Mouse (Mus musculus): ENCODE data around the gene Plp2. TPM values are rescaled to one million over a fixed set of nuclear protein-coding genes. Genes with fewer than 3 reads are reported as not detected.

Plp2 gene
- polyA plus RNA-seq, 1 experiment from 2014 or later = 50.5 TPM

- Histone ChIP-seq H3K4me1 (0 out of 2 replicates have a peak, but pooled peaks cover 10% of the 10 kb centered on the region), H3K9me3 (replicated peaks) (no peaks in the 10 kb centered on the region), H3K27me3 (no peaks in the 10 kb centered on the region), H3K4me2 (peak overlapping the region; percentile 53; the same call in 1 of the 2 replicates), H3K4me3 (no peak overlapping the region), H3K36me3 (ENCODE audit: poor library complexity, severe bottlenecking) (no peaks in the 10 kb centered on the region), H3K9ac (no peak overlapping the region), H3K27ac (no peak overlapping the region)
- 0 out of 2 replicates have a peak, but pooled peaks have one; percentile 16 for ATAC-seq
- WGBS = 55% methylated on average over 11 of the region's 11 CpGs
Measured at GRCm38 (mm10) chrX:7658785-7659589, 12.2 kb downstream of the Plp2 start.

- Histone ChIP-seq H3K27me3 (no peaks in the 10 kb centered on the region), H3K9me3 (replicated peaks) (no peaks in the 10 kb centered on the region), H3K4me1 (0 out of 2 replicates have a peak, but pooled peaks cover 10% of the 10 kb centered on the region), H3K9ac (no peak overlapping the region), H3K4me3 (no peak overlapping the region), H3K36me3 (ENCODE audit: poor library complexity, severe bottlenecking) (no peaks in the 10 kb centered on the region), H3K27ac (no peak overlapping the region), H3K4me2 (peak overlapping the region; percentile 53)
- 0 out of 2 replicates have a peak, but pooled peaks have one; percentile 13 for ATAC-seq
- 19% methylated on average over 9 of the region's 15 CpGs for WGBS
Measured at GRCm38 (mm10) chrX:7658031-7658784, 13.0 kb downstream of the Plp2 start.

DNA sequence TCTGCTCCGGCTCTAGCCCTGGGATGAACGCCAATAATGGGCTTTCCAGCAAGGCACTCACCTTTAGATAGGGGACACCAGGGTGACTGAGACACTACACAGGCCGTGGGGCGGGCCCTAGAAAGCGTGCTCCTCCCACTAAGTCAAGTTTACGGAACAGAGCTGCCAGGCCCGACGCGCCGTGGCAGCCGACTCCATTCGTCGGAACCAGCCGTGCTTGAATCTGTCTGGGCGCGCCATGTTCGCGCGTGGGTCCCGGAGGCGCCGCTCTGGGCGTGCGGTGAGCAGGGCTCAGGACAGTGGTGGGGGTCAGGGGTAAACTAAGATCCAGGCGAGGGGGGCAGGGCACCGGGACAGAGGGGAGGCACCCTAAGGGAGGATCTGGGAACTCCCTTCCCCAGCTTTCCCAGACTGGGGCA lies 14.0 kb downstream of the Plp2 start, which contains the start of gene Prickle3:
Prickle3 (plus strand) TSS at position 40 of the 419 bp plus-strand sequence.
- Histone ChIP-seq H3K36me3 (ENCODE audit: poor library complexity, severe bottlenecking) (no peaks in the 10 kb centered on the region), H3K9ac (peak within 1 kb of the TSS; percentile 55), H3K27ac (no peak within 1 kb of the TSS), H3K27me3 (no peaks in the 10 kb centered on the region), H3K4me2 (peak within 1 kb of the TSS; percentile 53), H3K9me3 (replicated peaks) (no peaks in the 10 kb centered on the region), H3K4me3 (peak within 1 kb of the TSS; percentile 31), H3K4me1 (0 out of 2 replicates have a peak, but pooled peaks cover 10% of the 10 kb centered on the region)
- 14% methylated on average over 26 of the region's 26 CpGs for WGBS
- no peak for ATAC-seq

DNA sequence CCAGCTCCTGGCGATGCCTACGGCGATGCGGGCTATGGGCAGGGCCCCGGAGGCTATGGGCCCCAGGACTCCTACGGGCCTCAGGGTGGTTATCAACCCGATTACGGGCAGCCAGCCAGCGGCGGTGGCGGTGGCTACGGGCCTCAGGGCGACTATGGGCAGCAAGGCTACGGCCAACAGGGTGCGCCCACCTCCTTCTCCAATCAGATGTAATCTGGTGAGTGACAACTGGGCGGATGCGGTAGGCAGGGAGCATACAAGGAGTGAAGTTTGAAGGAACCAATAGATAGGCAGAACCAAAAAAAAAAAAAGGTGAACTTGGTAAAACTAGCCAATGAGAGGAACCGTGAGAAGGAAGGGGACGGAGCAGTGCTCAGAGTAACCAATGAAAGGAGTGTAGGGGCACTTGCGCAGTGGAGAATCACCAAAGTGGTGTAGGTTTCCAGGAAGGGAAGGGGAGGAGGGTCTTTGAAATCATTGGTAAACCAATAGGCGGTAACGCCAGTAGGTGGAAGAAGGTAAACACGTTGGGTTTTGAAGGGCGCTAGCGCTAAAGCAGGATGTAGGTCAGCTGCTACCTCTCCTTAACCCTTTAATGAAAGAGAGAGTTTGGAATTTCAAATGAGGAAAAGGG lies 22.4 kb downstream of the Plp2 start:
- Histone ChIP-seq H3K9ac (peak overlapping the region; percentile 66), H3K4me3 (peak overlapping the region; percentile 38), H3K27ac (peak overlapping the region; percentile 75), H3K4me1 (no peaks in the 10 kb centered on the region), H3K4me2 (peak overlapping the region; percentile 58), H3K36me3 (ENCODE audit: poor library complexity, severe bottlenecking) (peaks cover 8% of the 10 kb centered on the region; the same call in 1 of the 2 replicates), H3K27me3 (no peaks in the 10 kb centered on the region), H3K9me3 (replicated peaks) (no peaks in the 10 kb centered on the region)
- peak; percentile 98 for ATAC-seq
- 11% methylated on average over 25 of the region's 25 CpGs for WGBS

- H3K27ac ChIP-seq = no peak overlapping the region
- H3K4me3 ChIP-seq = no peak overlapping the region
- no peak overlapping the region for H3K9ac ChIP-seq
- no peaks in the 10 kb centered on the region for H3K9me3 ChIP-seq (replicated peaks)
- ATAC-seq = no peak
- WGBS = 15% methylated on average over 5 of the region's 5 CpGs
- H3K4me1 ChIP-seq = 0 out of 2 replicates have a peak, but pooled peaks cover 5% of the 10 kb centered on the region
- peaks cover 5% of the 10 kb centered on the region; the same call in 1 of the 2 replicates for H3K36me3 ChIP-seq (ENCODE audit: poor library complexity, severe bottlenecking)
- no peak overlapping the region for H3K4me2 ChIP-seq
- no peaks in the 10 kb centered on the region for H3K27me3 ChIP-seq
Measured at GRCm38 (mm10) chrX:7645349-7645748, 25.8 kb downstream of the Plp2 start.

DNA sequence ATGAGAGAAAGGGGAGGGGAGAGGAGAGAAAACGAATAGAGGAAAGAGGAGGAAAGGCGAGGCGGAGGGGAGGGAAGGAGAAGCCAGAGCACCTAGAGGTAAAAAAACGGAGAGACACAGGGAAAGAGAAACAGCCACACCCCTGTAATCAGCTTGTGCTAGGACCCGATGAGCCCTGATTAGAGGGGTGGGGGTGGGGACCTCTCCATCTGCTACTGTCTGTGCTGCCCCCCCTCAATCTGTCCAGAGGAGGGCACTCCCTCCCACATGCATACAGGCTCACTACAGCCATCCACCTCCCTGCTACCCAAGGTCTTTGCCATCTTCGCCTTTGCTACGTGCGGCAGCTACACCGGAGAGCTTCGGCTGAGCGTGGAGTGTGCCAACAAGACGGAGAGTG lies 30.4 kb downstream of the Plp2 start:
- H3K4me2 ChIP-seq = peak overlapping the region; percentile 65
- 53% methylated on average over 12 of the region's 12 CpGs for WGBS
- peak overlapping the region; percentile 34; the same call in 1 of the 2 replicates for H3K9ac ChIP-seq

DNA sequence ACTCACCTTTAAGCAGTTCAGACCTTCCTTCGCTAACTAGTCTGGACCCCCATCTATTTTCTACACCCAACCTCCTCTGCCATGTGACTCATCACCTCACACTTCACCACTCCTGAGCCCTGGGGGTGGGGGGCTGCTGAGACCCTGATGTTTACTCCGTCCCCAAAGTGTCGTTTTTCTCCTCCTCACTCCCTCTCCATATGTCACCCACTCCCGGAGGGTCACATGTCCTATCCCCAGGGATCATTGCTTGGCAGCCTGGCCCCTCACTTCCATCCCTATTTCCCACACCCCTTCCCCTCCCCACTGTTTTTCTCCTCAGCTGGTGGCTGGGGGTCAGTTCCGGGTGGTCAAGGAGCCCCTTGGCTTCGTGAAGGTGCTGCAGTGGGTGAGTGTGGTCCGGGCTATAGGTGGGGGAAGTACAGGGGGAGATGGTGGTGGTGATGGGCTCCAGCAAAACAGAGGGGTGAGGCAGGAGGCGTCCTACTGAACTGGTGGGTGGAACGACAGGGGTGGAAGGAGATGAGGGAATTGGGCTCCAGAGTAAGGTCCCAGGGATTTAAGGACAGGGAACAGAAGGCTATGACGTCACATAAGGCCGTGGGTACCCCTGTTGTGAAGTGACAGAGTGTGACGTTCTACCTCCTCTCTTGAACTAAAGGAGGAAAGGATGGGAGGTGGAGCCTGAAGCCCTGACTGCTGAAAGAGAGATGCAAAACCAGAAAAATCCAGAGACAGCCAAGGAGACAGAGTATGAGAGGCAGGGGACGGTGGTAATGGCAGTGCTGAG lies 31.5 kb downstream of the Plp2 start:
- H3K4me1 ChIP-seq = 0 out of 2 replicates have a peak, but pooled peaks cover 10% of the 10 kb centered on the region
- 30% methylated on average over 13 of the region's 13 CpGs for WGBS
- H3K36me3 ChIP-seq (ENCODE audit: poor library complexity, severe bottlenecking) = peaks cover under 1% of the 10 kb centered on the region; the same call in 1 of the 2 replicates
- H3K27me3 ChIP-seq = no peaks in the 10 kb centered on the region
- H3K9me3 ChIP-seq (replicated peaks) = no peaks in the 10 kb centered on the region
- peak overlapping the region; percentile 65 for H3K4me2 ChIP-seq
- H3K4me3 ChIP-seq = peak overlapping the region; percentile 50
- H3K9ac ChIP-seq = peak overlapping the region; percentile 66
- peak overlapping the region; percentile 73 for H3K27ac ChIP-seq
- ATAC-seq = peak; percentile 46

More for the DNA sequence above, 30.4 kb downstream of the Plp2 start:
- Histone ChIP-seq H3K27me3 (no peaks in the 10 kb centered on the region), H3K9me3 (replicated peaks) (no peaks in the 10 kb centered on the region), H3K4me1 (0 out of 2 replicates have a peak, but pooled peaks cover 10% of the 10 kb centered on the region), H3K4me3 (peak overlapping the region; percentile 20), H3K36me3 (ENCODE audit: poor library complexity, severe bottlenecking) (peaks cover 5% of the 10 kb centered on the region; the same call in 1 of the 2 replicates), H3K27ac (peak overlapping the region; percentile 35; the same call in 1 of the 2 replicates)
- no peak for ATAC-seq

DNA sequence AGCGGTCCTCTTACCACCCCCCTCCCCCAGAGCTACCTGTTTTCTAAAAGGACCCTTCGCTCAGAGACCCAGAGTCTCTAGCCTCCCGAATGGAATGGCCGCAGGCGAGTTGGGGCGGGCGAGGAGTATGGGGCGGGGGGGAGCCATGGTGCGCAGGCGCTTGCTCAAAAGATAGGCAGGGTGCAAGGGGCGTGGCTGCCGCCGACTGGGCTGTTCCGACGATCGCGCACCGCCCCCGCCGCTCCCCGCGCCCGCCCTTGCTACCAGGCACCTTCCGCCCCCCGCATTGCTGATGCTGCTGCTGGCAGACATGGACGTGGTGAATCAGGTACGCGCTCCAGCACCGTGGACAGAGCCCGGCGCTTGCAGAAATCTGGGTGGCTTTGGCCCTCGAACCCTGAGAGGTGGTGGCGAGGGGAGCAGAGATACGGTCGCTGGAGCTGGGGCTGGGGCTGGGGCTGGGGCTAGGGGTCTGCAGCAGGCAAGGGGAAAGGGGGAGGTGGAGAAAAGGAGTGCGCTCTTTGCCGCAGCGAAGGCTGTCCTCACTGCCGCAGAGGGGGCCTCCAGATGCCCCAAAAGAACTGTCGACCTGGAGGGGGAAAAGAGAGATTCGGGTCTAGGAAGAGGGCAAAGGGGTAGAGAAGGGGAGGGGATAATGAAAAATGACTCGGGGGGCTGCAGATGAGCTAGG lies 32.6 kb downstream of the Plp2 start, which contains the start of gene Syp:
Syp (plus strand) TSS at position 71 of the 691 bp plus-strand sequence.
- WGBS = 25% methylated on average over 40 of the region's 42 CpGs
- H3K27ac ChIP-seq = peak within 1 kb of the TSS; percentile 57; the same call in 1 of the 2 replicates
- peak within 1 kb of the TSS; percentile 66 for H3K9ac ChIP-seq
- peak; percentile 87 for ATAC-seq
- H3K4me2 ChIP-seq = peak within 1 kb of the TSS; percentile 65
- H3K27me3 ChIP-seq = no peaks in the 10 kb centered on the region
- 0 out of 2 replicates have a peak, but pooled peaks cover 10% of the 10 kb centered on the region for H3K4me1 ChIP-seq
- H3K36me3 ChIP-seq (ENCODE audit: poor library complexity, severe bottlenecking) = no peaks in the 10 kb centered on the region
- peak within 1 kb of the TSS; percentile 50 for H3K4me3 ChIP-seq
- H3K9me3 ChIP-seq (replicated peaks) = no peaks in the 10 kb centered on the region

DNA sequence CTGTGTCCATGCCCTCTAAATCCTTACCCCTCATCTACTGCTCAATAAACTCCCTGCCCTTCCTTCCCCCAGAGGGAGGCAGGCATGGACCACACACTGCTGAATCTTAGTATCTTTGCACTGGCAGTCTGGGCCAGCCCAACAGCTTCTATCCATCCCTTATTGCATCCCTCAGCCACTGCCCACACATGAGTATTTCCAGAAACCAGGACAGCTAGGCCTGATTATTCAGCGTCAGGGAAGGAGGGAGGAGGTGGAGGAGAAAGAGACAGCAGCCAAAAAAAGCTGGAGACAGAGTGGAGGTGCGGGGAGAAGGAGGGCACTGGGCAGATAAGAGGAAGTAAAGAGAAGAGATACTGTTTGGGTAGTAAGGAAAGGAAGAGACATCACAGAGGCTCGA lies 36.1 kb downstream of the Plp2 start:
- 79% methylated on average over 3 of the region's 3 CpGs for WGBS
- no peak for ATAC-seq
- Histone ChIP-seq H3K4me2 (no peak overlapping the region), H3K4me1 (0 out of 2 replicates have a peak, but pooled peaks cover 4% of the 10 kb centered on the region), H3K9me3 (replicated peaks) (no peaks in the 10 kb centered on the region), H3K27ac (no peak overlapping the region), H3K4me3 (no peak overlapping the region), H3K9ac (no peak overlapping the region), H3K27me3 (no peaks in the 10 kb centered on the region), H3K36me3 (ENCODE audit: poor library complexity, severe bottlenecking) (no peaks in the 10 kb centered on the region)

GRCm38 (mm10) chrX:7632560-7632959 lies 38.6 kb downstream of the Plp2 start:
- Histone ChIP-seq H3K9me3 (replicated peaks) (no peaks in the 10 kb centered on the region), H3K4me3 (no peak overlapping the region), H3K27ac (no peak overlapping the region), H3K27me3 (no peaks in the 10 kb centered on the region), H3K9ac (no peak overlapping the region), H3K36me3 (ENCODE audit: poor library complexity, severe bottlenecking) (no peaks in the 10 kb centered on the region), H3K4me2 (no peak overlapping the region), H3K4me1 (no peaks in the 10 kb centered on the region)
- 90% methylated on average over 6 of the region's 6 CpGs for whole genome bisulfite sequencing
- no peak for ATAC-seq
